Mouse (Mus musculus) heart, adult 9 months (tissue): ENCODE data around the gene Akt1.

Source experiments
- DNase-seq, 2 experiments: peaks; one replicate each; pipeline ENCODE4 v3.0.0; 2022; ENCODE audit warnings: low spot score in 2 of 2

The Akt1 gene

GRCm38 (mm10) chr12:112693185-112694126, 18.8 kb upstream of the Akt1 start:
- DNase-seq = peak; percentile 94

DNA sequence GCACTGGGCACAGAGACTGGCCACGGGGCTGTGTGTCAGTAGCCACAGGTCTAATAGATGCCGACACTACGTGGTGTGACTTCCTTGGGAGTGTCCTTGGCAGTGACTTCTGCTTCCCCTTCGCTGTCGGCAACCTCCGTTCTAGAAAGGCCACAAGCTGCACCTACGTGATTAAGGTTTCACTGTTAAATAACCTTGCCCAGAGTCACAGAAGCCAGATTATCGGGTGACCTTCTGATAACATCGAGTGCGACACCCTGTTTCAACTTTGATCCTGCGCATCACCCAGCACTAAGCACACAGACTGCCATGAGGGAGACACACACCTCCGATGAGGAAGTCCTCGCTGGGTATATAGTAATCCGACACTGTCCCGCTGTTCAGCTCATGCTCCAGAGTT, 13.8 kb upstream of the Akt1 start:
- DNase-seq = no peak

DNA sequence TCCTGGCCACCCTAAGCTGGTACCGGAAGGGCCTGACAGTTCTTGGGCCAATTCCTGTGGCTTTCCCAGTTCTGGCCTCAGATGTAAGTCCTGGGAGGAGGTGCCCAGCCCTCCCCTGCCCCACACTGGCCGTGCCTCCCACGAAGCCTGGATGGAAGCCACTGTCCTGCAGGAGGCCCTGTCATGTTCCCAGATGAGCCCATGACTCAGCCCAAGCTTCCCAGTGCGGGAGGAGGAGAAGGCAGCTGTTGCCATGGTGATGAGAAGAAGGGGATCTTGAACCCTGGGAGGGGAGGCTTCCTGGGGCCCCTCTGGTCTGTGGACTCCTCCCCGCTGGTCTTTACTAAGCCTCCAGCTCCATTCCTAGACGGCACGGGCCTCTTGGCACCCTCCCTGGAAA, 8.7 kb upstream of the Akt1 start:
- no peak for DNase-seq

DNA sequence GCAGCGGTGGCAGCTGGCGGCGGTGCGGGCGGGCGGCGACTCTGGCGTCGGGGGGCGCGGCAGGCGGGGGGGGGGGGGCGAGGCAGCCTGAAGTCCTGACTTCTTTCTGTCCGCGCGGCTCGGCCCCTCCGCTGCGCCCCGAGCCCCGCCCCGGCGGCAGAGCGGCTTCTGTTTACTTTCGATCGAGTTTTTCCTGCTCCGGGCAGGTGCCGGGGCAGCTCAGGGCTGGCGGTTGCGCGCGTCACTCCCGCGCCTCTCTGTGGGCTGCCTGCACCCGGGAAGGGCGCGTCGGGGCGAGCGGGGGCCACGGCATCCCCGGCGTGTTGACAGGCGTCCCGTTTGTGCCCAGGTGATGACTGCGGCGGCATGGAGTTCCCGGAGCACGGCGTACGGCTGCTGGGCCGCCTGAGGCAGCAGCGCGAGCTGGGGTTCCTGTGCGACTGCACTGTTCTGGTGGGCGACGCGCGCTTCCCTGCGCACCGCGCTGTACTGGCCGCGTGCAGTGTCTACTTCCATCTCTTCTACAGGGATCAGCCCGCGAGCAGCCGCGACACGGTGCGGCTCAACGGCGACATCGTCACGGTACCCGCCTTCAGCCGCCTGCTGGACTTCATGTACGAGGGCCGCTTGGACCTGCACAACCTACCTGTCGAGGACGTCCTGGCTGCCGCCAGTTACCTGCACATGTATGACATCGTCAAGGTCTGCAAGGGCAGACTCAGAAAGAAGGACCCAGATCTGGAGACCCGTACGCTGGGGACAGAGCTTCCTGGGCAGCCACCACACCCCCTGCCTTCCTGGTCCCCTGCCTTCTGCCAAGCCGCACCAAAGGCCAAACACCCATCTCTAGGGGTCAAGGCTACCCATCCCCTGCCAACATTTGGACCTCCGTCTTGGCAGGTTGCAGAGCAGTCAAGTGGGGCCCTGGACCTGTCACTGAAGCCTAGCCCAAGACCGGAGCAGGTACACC, 4.6 kb upstream of the Akt1 start:
- no peak for DNase-seq

GRCm38 (mm10) chr12:112678555-112679026, 3.9 kb upstream of the Akt1 start, which contains the start of gene Zbtb42:
Zbtb42 (plus strand) TSS chr12:112678828.
- peak; percentile 74 for DNase-seq

DNA sequence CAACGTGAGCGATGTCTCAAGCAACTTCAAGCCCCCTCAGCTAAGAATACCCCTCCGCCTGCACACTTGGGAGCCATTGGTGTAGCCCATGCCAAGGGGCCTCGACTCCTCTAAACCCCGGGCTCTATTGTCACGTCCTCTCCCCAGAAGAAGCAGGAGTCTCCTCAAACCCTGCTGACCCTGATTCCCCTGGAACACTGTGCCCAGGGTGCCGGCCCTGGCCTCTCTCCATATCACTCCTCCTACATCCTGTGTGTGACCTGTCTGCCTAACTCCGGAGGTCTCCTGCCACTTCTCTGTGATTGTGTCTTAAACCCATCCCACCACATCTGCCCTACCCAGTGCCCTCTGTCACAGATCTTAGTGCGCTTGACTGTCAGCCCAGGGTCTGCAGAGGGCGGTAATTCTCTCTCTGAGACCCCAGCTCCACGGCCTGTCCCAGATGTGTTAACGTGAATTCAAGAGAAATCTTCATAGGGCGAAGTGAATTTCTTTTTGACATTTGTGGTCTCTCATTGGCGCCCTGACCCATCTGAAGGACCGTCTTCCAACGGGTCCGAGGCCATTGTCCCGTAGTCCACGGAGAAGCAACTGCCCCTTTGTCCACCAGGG, 3.4 kb upstream of the Akt1 start:
- no peak for DNase-seq

DNA sequence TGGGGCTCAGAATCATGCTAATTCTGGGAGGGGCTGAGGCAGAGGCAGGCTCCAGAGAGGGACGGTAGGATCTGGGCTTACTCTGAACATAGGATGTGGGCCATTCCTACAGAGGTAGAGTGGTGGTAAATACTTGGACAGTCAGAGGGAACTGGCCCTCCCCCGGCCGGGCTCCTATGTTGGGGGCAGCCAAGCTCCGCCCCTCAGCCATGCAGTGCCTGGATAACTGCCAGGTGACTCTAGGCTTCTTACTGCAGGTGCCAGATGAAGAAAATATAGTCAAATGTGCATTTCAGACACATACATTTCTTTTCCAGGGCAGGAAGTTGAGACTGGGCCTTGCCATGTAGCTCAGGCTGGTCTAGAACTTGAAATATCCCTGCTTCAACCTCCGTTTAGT, 2.4 kb upstream of the Akt1 start:
- no peak for DNase-seq

GRCm38 (mm10) chr12:112675245-112676035, 756 bp upstream of the Akt1 start:
- DNase-seq = peak; percentile 69 to 83

DNA sequence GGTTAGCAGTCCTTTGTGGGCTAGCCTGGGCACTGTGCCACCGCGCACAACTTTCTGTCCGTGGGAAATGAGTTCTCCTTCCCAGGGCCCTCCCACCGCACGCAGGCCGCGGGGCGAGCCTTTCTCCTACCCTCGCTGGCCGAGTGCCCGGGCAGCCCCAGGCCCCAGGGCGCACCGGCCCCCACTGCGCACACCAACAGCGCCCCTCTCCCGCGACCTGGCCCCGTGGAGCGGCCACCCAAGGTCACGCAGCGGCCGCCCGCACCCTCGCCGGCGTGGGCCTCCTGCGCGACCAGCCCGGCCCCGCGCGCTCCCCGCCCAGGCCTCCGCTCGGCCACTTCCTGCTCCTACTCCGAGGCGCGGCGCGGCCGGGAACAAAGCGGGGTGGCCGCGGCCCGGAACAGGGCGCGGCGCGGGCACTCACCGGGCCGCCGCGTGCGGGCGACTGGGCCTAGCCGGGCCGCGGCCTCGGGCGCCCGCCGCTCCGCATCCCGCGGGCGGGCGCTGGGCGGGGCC, 1.1 kb downstream of the Akt1 start:
- DNase-seq = peak; percentile 49 to 50

DNA sequence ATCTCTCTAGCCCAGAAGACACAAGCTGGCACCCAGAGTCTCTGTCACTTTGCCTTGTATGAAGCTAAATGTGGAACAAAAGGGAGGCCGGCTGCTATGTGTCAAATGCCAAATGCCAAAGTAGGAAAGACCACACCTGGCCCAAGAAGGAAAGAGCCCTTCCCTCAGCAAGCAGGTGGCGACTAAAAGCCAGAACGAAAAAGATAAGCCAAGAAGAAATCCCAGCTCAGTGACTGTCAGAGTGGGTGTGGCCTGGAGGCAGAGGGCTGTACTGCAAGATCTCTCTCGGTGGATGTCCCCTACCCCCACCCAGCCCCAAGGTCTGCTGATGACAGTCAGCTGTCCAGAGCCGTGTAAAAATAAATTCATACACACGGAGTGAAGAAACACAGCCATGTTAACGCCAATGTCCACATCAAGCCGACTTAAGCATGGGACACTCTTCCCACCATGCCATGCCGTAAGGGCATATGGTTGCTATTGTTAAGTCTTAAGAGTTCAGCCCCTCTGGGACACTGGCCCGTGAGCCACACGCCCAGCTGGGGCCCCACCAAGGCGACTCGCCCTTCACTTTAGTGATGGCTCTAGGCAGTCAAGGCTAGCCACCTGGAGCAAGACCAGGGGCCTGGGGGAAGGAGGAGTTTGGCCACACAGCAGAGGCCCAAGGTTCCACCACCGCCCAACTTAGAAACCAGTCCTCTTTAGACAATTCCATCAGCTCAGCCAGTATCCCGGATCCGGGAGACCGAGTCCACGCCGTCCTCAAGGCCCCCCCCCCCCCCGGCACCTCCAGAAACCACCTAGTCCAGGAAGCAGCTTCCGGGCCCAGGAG, 1.7 kb downstream of the Akt1 start:
- DNase-seq = peak; percentile 46 to 54

DNA sequence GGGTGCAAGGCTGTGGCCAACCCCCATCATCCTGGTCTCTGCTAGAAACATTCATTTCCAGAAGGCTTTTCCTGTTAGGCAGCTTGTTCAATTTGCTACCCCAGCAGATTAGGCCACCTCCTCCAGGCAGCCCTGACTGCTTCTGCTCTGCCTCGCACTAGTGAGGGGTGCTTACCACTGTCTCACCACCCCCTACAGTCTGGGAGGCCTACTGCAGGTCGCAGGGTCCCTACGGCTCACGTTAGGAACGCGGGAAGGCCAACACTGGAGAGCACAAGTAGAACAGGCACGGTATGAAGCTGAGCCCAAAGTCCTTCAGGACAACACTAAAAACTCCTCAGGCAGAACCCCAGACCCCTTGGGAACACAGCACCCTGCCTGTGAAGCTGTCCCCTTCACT, 2.8 kb downstream of the Akt1 start:
- DNase-seq = no peak

DNA sequence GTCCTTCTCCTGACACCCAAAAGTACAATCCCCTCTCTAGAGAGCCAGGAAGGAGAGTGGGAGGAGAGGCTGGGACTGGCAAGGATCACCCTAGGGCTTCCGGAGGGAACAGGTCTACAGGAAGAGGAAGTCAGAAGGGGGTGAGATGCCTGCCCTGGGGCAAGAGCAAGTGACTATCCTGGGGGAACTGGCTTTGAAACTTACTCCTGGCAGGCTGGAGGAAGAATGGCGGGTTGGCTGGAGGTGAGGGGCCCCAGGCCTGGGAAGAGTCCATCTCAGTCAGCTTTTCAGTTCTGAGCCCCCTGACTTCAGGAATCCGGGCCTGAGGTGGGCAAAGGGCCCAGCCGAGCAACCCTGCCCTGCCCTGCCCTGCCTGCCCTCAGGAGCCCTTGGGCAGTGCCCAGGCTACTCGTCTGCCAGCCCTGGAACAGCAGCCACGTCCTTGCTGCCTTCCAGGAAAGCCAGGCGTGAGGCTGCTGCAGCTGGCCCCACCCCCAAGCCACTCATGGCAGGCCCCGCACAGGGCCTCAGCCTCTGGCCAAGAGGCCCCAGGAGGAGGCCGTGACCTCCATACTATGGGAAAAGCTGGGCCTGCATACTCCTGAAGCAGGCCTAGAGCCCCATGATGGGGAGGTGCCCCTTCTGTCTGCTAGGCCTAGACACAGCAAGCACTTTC, 3.8 kb downstream of the Akt1 start:
- DNase-seq = peak; percentile 73 to 77

- peak; percentile 69 to 76 for DNase-seq
Measured at GRCm38 (mm10) chr12:112667619-112668297, 6.9 kb downstream of the Akt1 start.

DNA sequence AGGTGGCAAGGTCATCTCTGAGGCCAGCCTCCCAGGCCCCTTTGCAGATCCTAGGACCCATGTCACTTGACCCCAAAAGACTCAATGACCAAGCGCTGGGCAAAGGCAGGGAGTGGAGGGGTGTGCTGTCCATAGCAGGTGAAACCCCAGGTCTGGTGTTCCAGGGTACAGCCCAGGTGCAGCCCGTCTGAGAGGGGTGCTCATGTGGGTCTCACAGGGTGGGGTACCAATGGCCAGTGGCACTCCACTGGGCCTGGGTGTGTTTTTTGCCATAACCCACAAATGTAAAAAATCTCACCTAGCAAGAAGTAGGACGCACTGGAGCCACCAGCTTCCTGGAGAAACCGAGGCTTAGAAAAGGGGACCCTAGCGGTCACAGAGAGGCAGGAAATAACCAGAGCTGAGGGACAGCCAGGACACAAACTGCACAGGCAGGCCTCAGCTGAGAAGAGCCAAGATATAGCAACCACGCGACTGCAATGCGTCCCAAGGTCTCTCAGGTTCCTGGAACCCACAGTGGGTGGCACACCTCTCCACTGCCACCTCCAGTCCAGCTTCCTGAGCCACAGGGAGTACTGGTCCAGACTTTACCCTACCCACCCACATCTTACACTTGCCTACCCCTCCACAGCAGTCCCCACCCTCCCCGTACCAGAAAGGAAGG, 8.7 kb downstream of the Akt1 start:
- no peak for DNase-seq

DNA sequence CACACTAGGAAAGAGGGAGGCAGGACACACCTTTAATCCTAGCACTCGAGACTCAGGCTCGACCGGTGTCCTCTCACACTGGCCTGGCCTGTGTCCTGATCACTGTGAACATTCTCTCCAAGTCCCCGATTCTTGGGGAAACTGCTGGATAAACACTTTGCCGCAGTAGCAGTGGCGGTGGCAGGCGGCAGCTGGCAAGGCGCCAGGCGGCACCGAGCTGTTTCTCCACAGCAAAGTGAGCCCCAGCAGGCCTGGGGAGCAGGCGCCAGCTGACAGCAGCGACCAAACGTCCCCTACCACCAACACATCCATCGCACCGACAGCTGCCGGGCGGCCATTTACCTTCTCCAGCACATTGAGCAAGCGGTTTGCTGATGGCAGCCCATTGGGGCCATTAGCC, 9.2 kb downstream of the Akt1 start:
- DNase-seq = peak in 1 of 2 experiments; percentile 53

DNA sequence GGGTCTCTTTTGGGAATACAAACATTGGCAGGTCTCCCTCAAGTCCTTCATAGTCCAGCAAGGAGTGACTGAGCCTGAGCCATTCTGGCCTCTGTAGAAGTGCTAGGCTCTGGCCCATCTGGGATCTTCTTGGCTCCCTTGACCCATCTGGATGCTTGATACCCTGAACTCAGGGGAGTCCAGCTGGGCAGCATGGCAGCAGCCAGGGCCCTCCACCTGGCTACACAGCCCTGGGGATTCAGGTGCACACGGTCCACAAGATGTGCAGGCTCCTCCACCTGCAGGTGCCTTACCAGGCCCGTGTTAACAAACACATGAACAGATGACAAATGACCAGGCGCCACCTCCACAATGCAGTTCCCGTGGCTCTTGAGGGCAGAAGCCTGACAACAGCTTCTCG, 10.0 kb downstream of the Akt1 start:
- no peak for DNase-seq

GRCm38 (mm10) chr12:112664124-112664523, 10.6 kb downstream of the Akt1 start:
- no peak for DNase-seq

GRCm38 (mm10) chr12:112663716-112664115, 11.0 kb downstream of the Akt1 start:
- DNase-seq = no peak
